Mouse (Mus musculus) large intestine, adult 2 months (tissue): Measurements from ENCODE around the gene Tppp3. TPM values are rescaled to one million over a fixed set of nuclear protein-coding genes. Genes with fewer than 3 reads are reported as not detected.
A peak's percentile ranks its signal among the peaks of the same experiment; 100 is the strongest.

Experiments used
- DNase-seq: peaks from one replicate; pipeline ENCODE4 v3.0.0-alpha.2; 2012; ENCODE audit warnings: low read depth, low spot score
- WGBS: fragments of 180-500 bp; shearing (Covaris S2); methylation state at CpG from one replicate; pipeline ENCODE4 v1.1.7; 2018; 5-methylcytosine and 5-hydroxymethylcytosine counted together
- polyA plus RNA-seq: library from polyadenylated mRNA; depleted of rRNA; stranded (reverse); fragments of >200 nt; gene quantifications from 2 replicates; pipeline ENCODE4 v1.2.3, GENCODE M21; 2012; rRNA removed

Gene Tppp3
- 73.9 and 101 TPM in 2 replicates for polyA plus RNA-seq

DNA sequence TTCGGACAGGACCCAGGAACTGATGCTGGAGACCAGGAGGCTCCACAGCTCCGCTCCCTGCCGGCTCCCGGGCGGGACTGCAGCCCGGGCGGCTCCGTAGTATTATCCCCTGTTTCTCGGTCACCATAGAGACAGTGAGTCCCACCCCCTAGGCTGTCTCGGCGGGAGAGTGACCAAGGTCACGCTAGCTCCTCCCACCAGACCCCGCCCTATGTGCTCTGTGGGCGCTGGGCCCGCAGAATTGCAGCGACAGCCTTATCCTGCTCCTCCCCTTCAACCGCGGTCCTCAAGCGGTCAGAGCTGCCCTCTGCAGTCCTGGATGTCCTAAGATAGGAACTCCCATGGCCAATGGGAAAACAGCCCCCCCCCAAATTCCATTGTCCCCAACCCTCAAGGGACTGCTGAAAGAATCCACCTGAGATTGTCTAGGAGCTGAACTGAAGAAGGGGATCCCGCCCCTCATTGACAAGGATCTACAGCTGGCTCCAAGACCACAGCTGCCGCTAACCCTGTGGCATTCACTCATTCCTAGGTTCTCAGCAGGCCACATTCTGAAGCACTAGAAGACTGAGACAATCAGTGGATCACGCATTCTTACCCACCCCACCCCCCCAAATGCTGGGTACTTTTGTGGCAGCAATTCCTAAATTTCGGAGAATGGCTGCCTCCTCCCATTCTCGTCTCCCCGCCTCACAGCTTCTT lies at the start of gene Tppp3:
Gene Tppp3, minus strand, starts transcription at position 213 of the 702 bp plus-strand sequence.
- peak; percentile 91 for DNase-seq
- 14% methylated on average over 25 of the region's 25 CpGs for WGBS

DNA sequence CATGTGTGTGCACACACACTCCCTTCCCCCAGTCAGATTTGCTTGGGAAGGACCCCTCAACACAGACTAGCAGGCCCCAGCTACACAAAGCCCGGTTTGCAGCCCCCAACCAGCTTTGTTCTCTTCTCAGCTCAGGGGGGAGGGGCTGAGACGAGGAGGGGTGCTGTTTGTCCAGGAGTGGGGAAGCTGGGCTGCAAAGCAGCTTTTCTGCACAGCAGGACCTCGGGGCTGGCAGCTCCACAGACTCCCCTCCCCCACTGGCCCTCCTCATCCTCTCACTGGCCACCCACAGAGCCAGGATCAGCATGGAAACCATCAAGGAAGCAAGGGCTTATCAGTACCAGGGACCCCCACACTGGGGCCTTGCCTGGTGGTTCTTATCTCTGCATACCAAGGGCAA lies 49.7 kb upstream of the Tppp3 start:
- 49% methylated on average over 3 of the region's 3 CpGs for WGBS
- no peak for DNase-seq

DNA sequence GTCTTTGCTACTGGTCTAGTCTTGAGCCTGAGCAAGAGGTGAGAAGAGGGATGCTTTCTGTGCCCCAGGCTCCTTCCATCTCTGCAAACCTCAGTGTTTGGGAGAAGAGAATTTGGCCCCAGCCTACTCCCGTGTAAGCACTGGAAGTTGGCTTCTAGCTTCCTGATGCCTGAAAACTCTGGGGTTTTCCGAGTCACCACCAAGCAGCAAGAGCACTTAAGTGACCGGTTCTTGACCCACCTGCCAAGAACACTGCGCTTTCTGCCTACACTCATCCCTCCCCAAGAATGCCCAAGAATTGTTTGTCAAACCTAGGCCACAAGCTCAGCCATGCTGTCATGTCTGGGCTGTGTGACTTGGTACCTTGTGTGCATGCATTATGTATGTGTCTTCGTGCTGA lies 49.2 kb upstream of the Tppp3 start:
- DNase-seq, result no peak
- WGBS, result 71% methylated on average over 5 of the region's 5 CpGs

DNA sequence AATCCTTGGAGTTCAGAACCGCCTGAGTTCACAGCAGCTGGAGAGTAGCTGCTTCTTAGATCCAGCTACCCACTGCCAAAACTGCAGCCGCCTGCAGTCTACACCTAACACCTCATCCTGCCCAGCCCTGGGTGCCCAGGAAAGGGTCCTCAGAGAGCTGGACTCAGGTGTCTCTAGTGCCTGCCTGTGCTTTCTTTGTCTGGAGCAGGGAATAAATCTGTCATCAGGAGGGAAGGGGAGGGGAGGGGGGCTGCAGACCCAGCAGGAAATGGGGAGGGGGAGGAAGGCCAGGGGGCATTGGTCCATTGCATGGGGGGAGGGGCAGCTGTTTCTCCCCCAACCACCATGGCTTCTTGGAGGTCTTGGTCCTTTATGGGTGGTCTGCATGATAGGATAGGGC lies 48.3 kb upstream of the Tppp3 start:
- WGBS, result 3% methylated on average over 2 of the region's 2 CpGs
- DNase-seq, result no peak

DNA sequence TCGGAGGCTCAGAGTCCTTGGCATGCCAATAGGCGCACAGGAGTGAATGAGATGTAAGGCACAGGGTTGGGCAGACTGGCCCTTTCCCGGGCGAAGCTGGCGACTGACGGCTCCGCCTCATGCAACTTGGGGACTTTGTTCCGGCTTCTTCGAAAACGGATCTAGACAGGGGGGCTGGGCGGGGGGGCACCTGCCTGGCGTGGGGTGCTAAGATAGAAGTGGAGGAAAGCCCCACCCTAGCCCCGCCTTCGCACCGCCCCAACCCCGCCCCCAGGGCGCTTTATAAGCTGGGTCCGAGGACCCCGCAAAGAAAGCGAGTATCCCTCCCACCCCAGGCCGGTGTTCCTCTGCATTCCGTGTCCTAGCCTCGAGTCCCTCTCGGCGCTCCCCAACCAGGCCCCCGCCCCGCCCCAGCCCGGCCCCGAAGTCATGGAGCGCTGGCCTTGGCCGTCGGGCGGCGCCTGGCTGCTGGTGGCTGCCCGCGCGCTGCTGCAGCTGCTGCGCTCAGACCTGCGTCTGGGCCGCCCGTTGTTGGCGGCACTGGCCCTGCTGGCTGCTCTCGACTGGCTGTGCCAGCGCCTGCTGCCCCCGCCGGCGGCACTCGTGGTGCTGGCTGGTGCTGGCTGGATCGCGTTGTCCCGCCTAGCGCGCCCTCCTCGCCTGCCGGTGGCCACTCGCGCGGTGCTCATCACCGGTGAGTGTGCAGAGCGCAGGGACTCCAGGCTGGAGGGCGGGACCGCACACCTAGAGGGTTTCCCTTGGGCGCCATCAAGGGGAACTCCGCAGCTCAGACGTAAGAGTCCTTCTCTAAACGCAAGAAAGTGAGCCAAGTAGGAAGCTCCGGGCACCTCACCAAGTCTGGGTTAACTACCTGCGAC lies 47.3 kb upstream of the Tppp3 start, which contains the start of gene Hsd11b2:
Gene Hsd11b2, plus strand, starts transcription at position 320 of the 878 bp plus-strand sequence.
- DNase-seq, result no peak
- under 1% methylated on average over 68 of the region's 68 CpGs for WGBS

DNA sequence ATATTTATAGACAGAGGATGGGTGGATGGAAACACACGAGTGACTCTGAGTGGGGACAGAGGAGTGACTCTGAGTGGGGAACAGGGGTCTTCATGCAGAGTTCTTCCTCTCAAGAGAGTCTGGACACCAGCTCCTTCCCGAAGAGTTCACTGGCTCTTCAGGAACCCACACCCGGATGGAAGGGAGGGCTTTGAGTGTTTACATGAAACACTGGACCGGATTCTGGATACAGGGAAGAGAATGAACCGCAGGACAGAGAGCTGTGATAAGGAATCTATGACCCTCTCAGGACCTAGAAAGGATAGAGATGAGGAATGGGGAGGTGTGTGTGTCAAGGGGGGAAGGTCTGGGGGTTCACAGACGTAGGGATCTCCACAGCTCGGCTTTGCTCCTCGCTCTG lies 46.0 kb upstream of the Tppp3 start:
- no peak for DNase-seq
- 39% methylated on average over 8 of the region's 8 CpGs for WGBS

DNA sequence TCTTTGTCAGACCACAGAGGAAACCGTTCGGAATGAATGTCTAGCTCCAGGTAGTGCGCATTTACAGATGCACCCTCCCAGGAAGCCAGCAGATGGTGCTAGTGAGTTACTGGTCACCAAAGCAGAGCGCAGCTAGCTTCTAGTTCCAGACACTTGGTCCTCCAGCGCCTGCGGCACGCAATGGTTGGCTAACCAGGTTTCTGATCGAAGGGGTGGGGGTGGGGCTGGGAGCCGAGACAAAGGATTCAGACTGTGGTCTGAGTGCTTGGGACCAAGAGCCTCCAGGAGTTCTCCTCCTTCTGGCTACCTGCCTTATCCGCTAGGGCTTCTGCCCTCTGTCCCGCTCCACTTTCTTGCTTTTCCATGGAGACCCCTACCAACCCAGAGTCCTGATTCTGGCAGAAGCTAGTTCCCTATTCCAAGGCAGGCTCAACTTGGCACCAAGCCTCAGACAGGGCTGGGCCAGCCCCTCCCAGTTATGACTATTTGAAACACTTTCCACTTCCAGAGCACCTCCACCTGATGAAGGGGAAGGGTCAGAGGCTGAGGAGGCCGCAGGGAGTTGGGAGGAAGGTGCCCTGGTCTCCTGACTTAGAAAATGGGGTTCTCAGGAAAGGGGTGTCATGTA lies 44.8 kb upstream of the Tppp3 start:
- 10% methylated on average over 12 of the region's 12 CpGs for WGBS
- no peak for DNase-seq

DNA sequence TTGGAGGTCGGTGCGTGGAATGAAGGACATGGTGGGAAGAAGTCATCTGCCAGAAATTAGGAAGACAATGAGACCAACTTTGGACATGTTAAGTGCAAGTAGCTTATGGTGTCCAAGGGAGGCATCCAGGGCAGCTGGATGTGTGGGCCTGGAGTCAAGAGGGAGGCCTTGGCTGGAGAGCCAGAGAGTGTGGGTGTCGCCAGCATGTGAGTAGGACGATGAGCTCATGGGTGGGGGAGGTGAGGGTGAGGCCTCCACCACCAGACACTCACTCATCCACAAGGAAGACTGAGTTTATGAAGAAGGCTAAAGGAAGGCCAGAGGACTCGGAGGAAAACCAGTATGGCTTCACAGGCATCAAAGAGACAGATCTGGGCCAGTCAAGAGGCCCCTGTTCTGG lies 43.3 kb upstream of the Tppp3 start:
- WGBS, result 61% methylated on average over 5 of the region's 5 CpGs
- no peak for DNase-seq

DNA sequence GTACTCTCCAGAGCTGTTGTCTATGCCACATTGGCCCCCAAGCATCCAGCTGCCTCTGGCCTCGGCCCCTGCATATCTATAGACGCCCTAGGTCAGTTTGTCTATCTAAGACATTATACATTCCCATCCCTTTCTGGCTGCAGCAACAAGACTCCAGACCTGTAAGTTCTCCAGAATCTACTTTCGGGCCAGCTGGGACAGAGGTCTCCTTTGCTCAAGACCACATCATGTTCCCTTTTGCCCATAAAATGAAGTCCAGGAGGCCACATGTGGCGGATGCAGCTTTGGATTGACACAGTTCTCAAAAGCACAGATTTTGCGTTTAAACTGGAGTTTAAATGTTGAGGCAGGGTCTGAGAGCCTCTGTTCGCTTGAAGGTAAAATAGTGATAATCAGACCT lies 42.9 kb upstream of the Tppp3 start:
- 88% methylated on average over 6 of the region's 6 CpGs for WGBS

DNA sequence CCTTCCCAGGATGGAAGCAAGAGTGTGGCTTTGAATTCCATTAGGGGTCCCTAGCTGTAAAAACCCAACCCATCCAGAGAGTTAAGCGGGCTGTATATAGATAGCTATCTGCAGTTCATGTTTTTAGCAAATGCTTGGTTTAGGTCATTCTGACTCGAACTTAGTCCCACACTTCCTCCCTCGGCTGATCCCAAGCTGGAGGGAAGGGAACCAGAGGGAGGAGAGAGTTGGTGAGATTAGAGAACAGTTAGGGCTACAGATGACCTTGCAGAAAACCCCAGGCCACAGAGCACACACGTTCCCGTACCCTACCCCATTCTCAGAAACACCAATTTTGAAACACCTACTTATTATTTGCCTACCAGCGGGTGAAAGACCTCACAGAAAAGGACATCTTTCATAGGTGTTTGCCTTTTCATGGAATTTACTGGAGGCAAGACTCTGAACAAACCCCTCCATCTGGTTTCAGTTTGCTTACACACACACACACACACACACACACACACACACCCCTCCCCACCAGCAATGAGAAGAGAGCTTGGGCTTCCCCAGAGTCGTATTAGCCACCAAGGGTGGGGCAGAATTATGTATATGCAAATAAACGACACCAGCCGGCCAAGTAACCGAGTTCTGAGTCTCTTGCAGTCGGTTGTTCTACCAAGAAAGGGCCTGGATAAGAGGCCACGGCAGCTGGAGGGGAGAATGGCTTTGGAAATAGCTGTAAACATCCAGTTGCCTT lies 38.8 kb upstream of the Tppp3 start:
- WGBS, result 17% methylated on average over 12 of the region's 12 CpGs
- no peak for DNase-seq

More for the DNA sequence above, 42.9 kb upstream of the Tppp3 start:
- no peak for DNase-seq

DNA sequence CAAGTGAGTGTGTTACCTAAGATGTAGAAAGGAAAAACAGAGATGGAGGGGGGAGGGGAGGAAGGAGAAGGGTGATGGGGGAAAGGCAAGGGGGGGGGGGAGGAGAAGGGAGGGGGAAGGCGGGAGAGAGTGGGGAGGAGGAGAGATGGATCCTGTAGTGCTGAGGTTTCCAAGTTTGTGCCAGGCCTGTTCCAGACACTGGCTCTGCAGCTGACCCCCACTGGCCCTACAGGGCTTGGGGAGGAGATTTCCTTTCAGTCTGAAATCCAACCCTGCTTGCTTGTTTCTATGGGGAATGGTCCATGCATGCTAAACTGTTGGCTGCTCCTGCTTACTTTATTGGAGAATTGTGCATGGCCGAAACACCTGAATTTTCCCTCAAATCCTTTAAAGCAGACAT lies 37.4 kb upstream of the Tppp3 start:
- DNase-seq, result no peak
- 93% methylated on average over 1 of the region's 2 CpGs for WGBS

DNA sequence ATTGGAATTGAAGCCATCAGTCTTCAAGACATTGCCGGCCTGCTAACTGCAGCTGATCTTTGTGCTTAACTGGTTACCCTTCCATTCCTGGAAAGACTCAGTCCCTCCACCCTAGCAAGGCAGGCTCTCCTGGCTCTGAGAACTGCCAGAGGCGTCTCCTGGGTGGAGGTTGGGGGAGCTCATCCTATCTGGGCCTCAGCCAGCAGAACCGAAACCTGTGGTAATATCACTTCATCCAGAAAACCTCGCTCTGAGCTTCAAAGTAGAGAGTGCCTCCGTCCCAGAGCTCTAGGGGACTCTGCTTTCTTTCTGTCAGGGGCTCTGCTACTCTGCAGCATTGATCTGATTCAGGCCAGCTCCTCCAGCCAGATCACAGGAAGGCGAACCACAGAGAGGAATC lies 35.7 kb upstream of the Tppp3 start:
- WGBS, result 76% methylated on average over 6 of the region's 6 CpGs
- no peak for DNase-seq

DNA sequence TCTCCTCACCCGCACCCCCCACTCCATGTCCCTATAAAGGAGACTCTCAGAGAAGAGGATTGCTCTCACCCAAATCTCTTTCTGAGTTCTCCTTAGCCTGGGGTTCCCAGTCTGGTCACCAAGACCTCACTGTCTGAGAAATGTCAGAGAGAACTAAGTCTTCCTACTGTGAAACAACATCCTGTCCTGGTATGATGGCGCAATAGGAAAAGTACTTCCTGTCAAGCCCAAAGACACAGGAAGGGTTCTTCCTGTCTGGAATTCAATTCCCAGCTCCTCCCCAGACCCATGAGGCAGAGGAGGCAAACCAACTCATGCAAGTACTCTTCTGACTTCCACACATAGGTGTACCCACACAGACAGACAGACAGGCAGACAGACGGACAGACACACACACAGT lies 33.3 kb upstream of the Tppp3 start:
- DNase-seq, result no peak
- WGBS, result 84% methylated on average over 3 of the region's 3 CpGs

DNA sequence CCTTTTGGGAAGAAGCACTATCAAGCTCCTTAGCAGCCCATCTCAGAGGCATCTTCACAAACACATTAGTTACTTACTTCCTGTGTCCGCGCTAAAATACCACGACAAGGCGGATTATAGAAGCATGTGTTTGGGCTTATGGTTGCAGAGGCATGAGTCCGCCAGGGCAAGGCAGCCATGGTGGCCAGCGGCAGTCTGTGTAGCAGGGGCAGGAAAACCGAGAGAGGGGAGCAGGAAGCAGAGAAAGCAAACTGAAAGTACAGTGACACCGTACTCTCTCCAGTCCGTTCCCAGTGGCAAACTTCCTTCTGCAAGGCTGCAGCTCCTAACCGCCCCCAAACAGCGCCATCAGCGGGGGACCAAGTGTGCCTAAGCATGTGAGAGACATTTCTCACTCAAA lies 28.5 kb upstream of the Tppp3 start:
- DNase-seq, result no peak
- 61% methylated on average over 12 of the region's 12 CpGs for WGBS

DNA sequence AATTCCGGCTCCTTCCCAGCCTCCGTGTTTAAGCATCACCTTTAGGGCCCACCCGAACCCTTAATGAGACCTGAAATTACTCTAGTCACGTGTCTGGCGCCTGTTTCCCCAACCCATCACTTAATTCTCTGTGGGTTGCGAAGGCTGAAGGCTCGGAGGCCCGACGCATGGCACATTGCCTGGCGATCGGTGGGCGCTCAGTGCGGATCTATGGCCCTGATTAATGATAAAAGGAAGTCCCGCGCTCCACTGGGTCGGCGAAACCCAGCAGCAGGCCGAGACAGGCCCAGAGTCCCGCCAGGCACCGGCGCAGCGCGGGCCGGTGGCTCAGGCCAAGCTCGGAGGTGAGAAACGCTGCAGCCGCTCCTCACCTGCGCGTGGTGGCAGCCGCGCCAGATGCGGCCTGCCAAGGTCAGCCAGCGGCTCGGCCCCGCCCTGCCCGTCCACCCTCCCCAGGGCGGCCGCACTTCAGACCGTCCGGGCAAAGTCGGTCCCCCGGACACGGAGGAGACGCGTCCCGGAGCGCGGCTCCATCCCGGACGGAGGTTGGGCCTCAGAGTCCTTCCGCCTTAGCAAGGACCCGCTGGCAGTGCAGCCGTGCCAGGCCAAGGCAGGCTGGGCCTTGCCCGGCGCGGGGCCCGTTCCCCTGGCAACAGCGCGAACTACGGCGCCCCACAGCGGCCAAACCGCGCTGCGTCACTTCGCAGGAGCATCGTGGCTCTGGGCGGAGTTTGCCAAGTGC lies 25.3 kb upstream of the Tppp3 start, which contains the start of gene Zdhhc1:
Gene Zdhhc1, minus strand, starts transcription at position 464 of the 742 bp plus-strand sequence.
- DNase-seq, result no peak
- 1% methylated on average over 68 of the region's 68 CpGs for WGBS

DNA sequence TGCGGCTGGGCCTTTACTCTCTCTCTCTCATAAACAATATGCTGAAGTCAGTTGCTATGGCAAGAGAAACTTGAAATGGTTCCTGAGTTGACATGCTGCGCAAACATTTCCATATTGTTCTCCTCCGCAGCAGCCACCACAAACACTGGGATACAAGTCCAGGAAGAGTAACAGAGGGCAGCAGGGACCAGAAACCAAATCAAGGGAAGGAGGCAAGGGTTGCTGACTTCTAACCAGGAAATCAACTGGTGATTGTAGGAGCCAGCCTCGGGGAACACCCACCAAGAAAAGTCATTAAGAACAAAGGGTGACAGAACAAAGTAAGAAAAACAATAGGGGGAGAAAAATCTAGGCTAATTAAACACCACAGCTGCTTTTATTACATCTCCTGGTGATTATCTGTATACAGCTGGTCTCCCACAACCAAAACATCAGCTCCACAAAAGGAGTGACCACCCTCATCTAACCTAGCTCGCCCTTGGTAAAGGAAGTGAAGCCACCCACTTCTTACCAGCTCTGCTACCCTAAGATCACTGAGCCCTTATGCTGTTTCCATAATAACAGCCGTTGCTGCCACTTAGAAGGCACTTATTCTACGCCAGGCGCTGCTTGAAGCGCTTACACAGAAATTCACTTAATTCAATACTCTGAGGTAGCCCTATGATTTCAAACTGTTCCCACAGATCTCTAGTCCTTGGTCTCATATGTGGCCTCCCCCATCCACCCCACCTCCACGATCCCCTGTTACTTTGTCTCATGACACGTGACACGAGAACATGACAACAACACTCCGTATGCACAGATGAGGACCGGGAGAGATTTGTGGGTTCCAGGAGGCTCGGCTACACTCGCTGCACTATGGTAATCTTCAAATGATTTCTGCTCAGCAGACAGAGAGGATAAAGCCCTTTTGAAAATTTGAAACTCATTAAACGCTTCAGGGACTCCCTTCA lies 24.3 kb upstream of the Tppp3 start:
- DNase-seq, result no peak
- 43% methylated on average over 17 of the region's 17 CpGs for WGBS

DNA sequence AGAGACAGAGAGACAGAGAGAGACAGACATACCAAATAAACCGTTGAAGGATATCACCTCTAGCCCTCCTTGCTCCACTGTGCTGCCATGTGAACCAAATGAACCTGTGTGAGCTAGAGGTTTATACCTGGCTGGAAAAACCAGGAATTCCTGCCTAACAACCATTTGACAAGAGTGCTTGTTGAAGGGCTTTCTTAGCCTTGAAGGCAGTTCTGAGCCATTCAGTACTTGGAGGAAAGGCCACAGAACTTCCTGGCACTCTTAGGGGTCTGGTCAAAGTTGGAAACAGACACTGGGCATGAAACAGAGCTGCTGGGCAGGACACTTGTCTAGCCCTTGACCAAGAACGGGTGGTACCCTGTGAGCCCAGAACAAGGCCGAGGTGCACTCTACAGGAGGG lies 23.2 kb upstream of the Tppp3 start:
- 82% methylated on average over 3 of the region's 3 CpGs for WGBS
- DNase-seq, result no peak

DNA sequence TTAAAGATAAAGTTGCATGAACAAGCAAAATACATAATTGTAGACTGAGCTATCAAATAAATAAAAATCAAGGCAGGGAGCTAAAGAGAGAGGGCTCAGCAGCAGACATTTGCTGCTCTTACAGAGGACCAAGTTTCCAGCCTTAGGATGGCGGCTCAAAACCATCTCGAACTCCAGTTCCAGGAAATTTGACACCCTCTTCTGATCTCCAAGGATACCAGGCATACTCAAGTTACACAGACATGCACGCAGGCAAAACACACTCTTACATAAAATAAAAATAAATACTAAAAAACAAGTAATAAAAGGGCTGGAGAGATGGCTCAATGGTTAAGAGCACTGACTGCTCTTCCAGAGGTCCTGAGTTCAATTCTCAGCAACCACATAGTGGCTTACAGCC lies 22.2 kb upstream of the Tppp3 start:
- WGBS, result 73% methylated on average over 3 of the region's 3 CpGs
- DNase-seq, result no peak
